Mouse (Mus musculus) kidney, embryonic 16.5 days (tissue): ENCODE data around the gene Ankrd2. TPM values are rescaled to one million over a fixed set of nuclear protein-coding genes. Genes with fewer than 3 reads are reported as not detected.
A peak's percentile ranks its signal among the peaks of the same experiment; 100 is the strongest.

Experiments
- ATAC-seq: fragments of 200-750 bp; cut with Nextera tagmentation; 2 replicates; pipeline ENCODE4 v1.8.0; 2017; ENCODE audit warnings: moderate TSS enrichment; ENCODE audit not compliant: low FRiP score, low TSS enrichment
- H3K27ac ChIP-seq: fragments of 300-500 bp; sonication (generic); 2 replicates; pipeline ENCODE4 v1.5.1; 2014; ENCODE audit warnings: low read length
- H3K27me3 ChIP-seq: fragments of 300-500 bp; sonication (generic); 2 replicates; pipeline ENCODE4 v1.6.1; 2014; ENCODE audit warnings: low read length, control low read depth, mixed read lengths; ENCODE audit not compliant: insufficient read depth
- H3K36me3 ChIP-seq: fragments of 300-500 bp; sonication (generic); 2 replicates; pipeline ENCODE4 v1.6.1; 2014; ENCODE audit warnings: low read length, control low read depth, mixed read lengths; ENCODE audit not compliant: insufficient read depth
- H3K4me1 ChIP-seq: fragments of 300-500 bp; sonication (generic); 2 replicates; pipeline ENCODE4 v1.6.1; 2014; ENCODE audit warnings: low read length, control low read depth, mixed read lengths; ENCODE audit not compliant: insufficient read depth
- H3K4me2 ChIP-seq: fragments of 300-500 bp; sonication (generic); replicated peaks from 2 replicates; pipeline ENCODE4 v1.6.1; 2014; ENCODE audit warnings: low read depth, low read length
- H3K4me3 ChIP-seq: fragments of 300-500 bp; sonication (generic); 2 replicates; pipeline ENCODE4 v1.5.1; 2014; ENCODE audit warnings: mild to moderate bottlenecking, low read length
- H3K9ac ChIP-seq: fragments of 300-500 bp; sonication (generic); replicated peaks from 2 replicates; pipeline ENCODE4 v1.6.1; 2014; ENCODE audit warnings: low read length
- H3K9me3 ChIP-seq: fragments of 300-500 bp; sonication (generic); 2 replicates; pipeline ENCODE4 v1.6.1; 2016; ENCODE audit warnings: low read length, control low read depth
- WGBS: fragments of 180-500 bp; shearing (Covaris S2); extraction: QIAGEN DNeasy Blood & Tissue Kit; methylation state at CpG from one replicate; pipeline ENCODE4 v1.1.7; 2014; 5-methylcytosine and 5-hydroxymethylcytosine counted together
- polyA plus RNA-seq: library from polyadenylated mRNA; unstranded; fragments of >200 nt; fragmentation: Nextera tagmentation; extraction: Ambion mirVana; gene quantifications from 2 replicates; pipeline ENCODE4 v1.2.1, GENCODE M21; 2015

Ankrd2 gene
- polyA plus RNA-seq, 1 experiment from 2014 or later: not detected

DNA sequence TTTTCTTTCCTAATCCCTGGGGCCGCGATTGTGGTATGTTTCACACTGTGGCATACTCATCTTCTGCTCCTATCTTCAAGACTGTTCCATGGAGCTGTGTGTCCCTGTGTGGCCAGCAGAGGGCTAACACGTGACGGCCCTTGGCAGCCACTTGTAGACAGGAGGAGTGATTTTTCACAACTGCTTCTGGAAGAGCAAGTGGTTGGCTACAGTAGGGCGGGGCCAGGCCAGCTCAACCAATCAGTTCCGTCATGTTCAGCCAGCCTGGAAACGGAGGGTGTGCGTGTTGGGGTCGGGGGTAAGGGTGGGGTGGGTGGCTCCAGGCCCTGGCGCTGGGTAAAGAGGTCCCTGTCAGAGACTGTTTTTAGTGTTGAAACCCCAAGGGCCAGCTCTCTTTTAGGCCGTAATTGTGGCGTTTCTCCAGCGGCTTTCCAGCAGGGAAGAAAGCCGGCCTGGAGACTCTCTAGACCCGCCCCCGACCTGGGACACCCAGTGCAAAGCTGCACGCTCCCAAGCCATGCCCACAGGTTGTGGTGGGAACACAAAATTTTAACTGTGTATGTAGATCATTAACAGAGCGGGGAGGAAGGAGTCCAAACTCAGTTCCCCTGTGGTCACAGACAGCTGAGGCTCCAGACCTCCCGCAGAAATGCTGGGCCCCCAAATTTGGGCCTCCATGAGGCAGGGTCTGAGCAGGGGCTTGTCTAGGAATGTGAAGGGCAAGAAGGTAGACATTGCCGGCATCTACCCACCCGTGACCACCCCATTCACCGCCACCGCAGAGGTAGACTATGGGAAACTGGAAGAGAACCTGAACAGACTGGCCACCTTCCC lies 9.7 kb downstream of the Ankrd2 start, which contains the start of gene Hoga1:
Gene Hoga1, plus strand, starts transcription at position 342 of the 834 bp plus-strand sequence.
- Histone ChIP-seq H3K4me1 (peaks cover 5% of the 10 kb centered on the region), H3K27ac (peak within 1 kb of the TSS; percentile 79), H3K4me3 (peak within 1 kb of the TSS; percentile 46), H3K4me2 (peak within 1 kb of the TSS; percentile 56), H3K36me3 (no peaks in the 10 kb centered on the region), H3K27me3 (no peaks in the 10 kb centered on the region), H3K9ac (peak within 1 kb of the TSS; percentile 63), H3K9me3 (no peaks in the 10 kb centered on the region)
- peak; percentile 97 for ATAC-seq
- 20% methylated on average over 23 of the region's 23 CpGs for WGBS

DNA sequence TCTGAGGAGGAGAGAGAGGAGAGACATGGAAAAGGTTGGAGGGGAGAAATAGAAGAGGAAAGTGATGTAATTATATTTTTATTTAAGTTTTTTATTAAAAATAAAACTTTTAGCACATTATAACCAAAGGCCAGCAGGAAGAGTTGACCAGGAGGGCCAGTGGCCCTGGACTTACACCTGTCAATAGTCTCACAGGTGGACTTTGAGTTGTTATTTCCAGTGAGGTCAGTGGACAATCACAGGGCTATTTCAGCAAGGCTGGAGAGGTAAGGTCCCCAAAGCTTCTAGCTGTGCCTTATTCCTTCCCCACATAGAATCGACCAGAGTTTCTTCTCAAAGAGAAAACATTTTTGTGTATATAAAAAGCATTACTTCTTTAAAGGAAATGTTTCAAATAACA lies 14.5 kb downstream of the Ankrd2 start:
- WGBS: 74% methylated on average over 1 of the region's 1 CpGs
- H3K9ac ChIP-seq: no peak overlapping the region
- no peak overlapping the region for H3K4me2 ChIP-seq
- no peaks in the 10 kb centered on the region for H3K9me3 ChIP-seq
- H3K27me3 ChIP-seq: no peaks in the 10 kb centered on the region
- H3K27ac ChIP-seq: no peak overlapping the region
- no peak overlapping the region for H3K4me3 ChIP-seq
- peaks cover 14% of the 10 kb centered on the region for H3K4me1 ChIP-seq
- ATAC-seq: no peak
- H3K36me3 ChIP-seq: no peaks in the 10 kb centered on the region; the same call in 1 of the 2 replicates

DNA sequence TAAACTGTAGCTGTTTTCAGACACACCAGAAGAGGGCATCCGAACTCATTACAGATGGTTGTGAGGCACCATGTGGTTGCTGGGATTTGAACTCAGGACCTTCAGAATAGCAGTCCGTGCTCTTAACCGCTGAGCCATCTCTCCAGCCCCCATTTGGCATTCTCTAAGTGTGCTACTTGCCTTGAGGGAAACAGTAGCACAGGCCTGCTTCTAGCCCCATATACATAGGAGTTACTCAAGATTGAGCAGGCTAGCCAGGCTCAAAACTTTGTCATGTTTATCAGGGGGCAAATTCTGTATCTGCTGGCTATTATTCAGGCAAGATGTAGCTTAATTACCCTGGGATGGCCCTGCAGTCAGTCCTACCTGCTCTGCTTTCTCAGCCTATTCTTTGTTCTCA lies 15.6 kb downstream of the Ankrd2 start:
- no peak for ATAC-seq
- H3K27me3 ChIP-seq: no peaks in the 10 kb centered on the region
- H3K4me3 ChIP-seq: no peak overlapping the region
- peaks cover 8% of the 10 kb centered on the region; the same call in 1 of the 2 replicates for H3K4me1 ChIP-seq
- no peaks in the 10 kb centered on the region; the same call in 1 of the 2 replicates for H3K36me3 ChIP-seq
- no peak overlapping the region for H3K27ac ChIP-seq
- WGBS: 83% methylated on average over 3 of the region's 3 CpGs
- no peak overlapping the region for H3K4me2 ChIP-seq
- H3K9ac ChIP-seq: no peak overlapping the region
- no peaks in the 10 kb centered on the region for H3K9me3 ChIP-seq

- no peak within 1 kb of the TSS for H3K27ac ChIP-seq
- H3K9me3 ChIP-seq: no peaks in the 10 kb centered on the region
- no peaks in the 10 kb centered on the region; the same call in 1 of the 2 replicates for H3K36me3 ChIP-seq
- no peak within 1 kb of the TSS for H3K4me3 ChIP-seq
- H3K27me3 ChIP-seq: no peaks in the 10 kb centered on the region
- 71% methylated on average over 4 of the region's 4 CpGs for WGBS
- ATAC-seq: no peak
- no peak within 1 kb of the TSS for H3K4me2 ChIP-seq
- no peak within 1 kb of the TSS for H3K9ac ChIP-seq
- peaks cover 8% of the 10 kb centered on the region; the same call in 1 of the 2 replicates for H3K4me1 ChIP-seq
Measured at GRCm38 (mm10) chr19:42051948-42052347, 16.1 kb downstream of the Ankrd2 start, which contains the start of gene 4933411K16Rik. 4933411K16Rik (plus strand) TSS chr19:42052248.

DNA sequence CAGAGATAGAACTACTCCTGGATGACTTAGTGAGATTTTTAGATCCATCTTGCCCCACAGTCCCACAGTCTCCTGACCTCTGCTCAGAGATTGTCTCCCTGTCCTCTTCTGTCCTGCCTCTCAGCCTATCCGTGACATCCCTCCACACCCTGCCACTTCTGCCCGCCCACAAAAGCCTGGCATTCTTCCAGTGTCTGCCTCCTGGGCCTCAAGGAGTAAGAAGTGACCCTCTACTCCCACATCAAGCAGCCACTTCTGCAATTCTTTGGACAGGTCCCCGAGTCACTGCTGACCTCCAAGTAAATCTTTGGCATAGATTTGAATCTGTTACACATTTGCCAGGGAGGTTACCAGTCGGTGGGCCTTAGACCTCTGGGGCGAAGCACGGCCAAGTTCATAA lies 18.5 kb downstream of the Ankrd2 start:
- no peaks in the 10 kb centered on the region; the same call in 1 of the 2 replicates for H3K36me3 ChIP-seq
- WGBS: 54% methylated on average over 6 of the region's 6 CpGs
- H3K9me3 ChIP-seq: no peaks in the 10 kb centered on the region
- H3K4me2 ChIP-seq: no peak overlapping the region
- H3K27ac ChIP-seq: peak overlapping the region; percentile 48; the same call in 1 of the 2 replicates
- H3K4me1 ChIP-seq: peaks cover 8% of the 10 kb centered on the region; the same call in 1 of the 2 replicates
- ATAC-seq: peak; percentile 85
- H3K4me3 ChIP-seq: no peak overlapping the region
- no peaks in the 10 kb centered on the region for H3K27me3 ChIP-seq
- H3K9ac ChIP-seq: no peak overlapping the region

- H3K36me3 ChIP-seq: no peaks in the 10 kb centered on the region; the same call in 1 of the 2 replicates
- 63% methylated on average over 2 of the region's 2 CpGs for WGBS
- H3K9ac ChIP-seq: no peak overlapping the region
Measured at GRCm38 (mm10) chr19:42055881-42056280, 20.1 kb downstream of the Ankrd2 start.

GRCm38 (mm10) chr19:42056719-42057409 lies 21.1 kb downstream of the Ankrd2 start:
- Histone ChIP-seq H3K4me3 (no peak overlapping the region), H3K27me3 (no peaks in the 10 kb centered on the region), H3K4me2 (no peak overlapping the region), H3K9ac (no peak overlapping the region), H3K9me3 (no peaks in the 10 kb centered on the region), H3K36me3 (no peaks in the 10 kb centered on the region; the same call in 1 of the 2 replicates), H3K27ac (0 out of 2 replicates have a peak overlapping the region, but pooled peaks have one; percentile 20), H3K4me1 (peaks cover 8% of the 10 kb centered on the region; the same call in 1 of the 2 replicates)
- 62% methylated on average over 6 of the region's 6 CpGs for WGBS
- ATAC-seq: no peak

More at GRCm38 (mm10) chr19:42055881-42056280, 20.1 kb downstream of the Ankrd2 start:
- no peaks in the 10 kb centered on the region for H3K27me3 ChIP-seq
- no peak overlapping the region for H3K4me2 ChIP-seq
- ATAC-seq: no peak
- no peak overlapping the region for H3K27ac ChIP-seq
- peaks cover 8% of the 10 kb centered on the region; the same call in 1 of the 2 replicates for H3K4me1 ChIP-seq
- H3K4me3 ChIP-seq: no peak overlapping the region
- no peaks in the 10 kb centered on the region for H3K9me3 ChIP-seq

DNA sequence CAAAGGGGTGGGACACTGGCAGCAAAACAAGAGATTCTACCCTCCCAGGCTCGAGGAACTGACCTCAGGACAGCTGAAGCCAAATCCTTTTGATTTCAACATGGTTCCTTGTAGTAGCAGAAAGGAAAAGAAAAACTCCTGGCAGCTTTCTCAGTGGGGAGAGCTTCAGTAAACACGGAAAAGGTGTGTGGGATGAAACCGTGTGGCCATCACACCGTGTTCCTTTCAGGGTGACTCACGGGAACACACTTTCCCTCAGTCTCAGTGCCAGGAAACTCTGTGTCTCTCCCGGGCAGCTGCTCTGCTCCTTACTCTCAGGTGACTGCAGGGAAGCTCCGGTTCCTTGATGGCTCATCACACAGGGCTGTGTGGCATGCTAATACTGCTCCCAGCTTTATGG lies 22.6 kb downstream of the Ankrd2 start:
- Histone ChIP-seq H3K9me3 (no peaks in the 10 kb centered on the region), H3K4me1 (peaks cover 8% of the 10 kb centered on the region; the same call in 1 of the 2 replicates), H3K9ac (no peak overlapping the region), H3K36me3 (no peaks in the 10 kb centered on the region), H3K27me3 (no peaks in the 10 kb centered on the region), H3K27ac (no peak overlapping the region), H3K4me3 (no peak overlapping the region), H3K4me2 (no peak overlapping the region)
- ATAC-seq: no peak
- WGBS: 45% methylated on average over 7 of the region's 7 CpGs

- no peaks in the 10 kb centered on the region for H3K4me1 ChIP-seq
- H3K27me3 ChIP-seq: no peaks in the 10 kb centered on the region
- peak; percentile 90 for ATAC-seq
- H3K4me3 ChIP-seq: no peak overlapping the region
- no peak overlapping the region for H3K27ac ChIP-seq
- 79% methylated on average over 7 of the region's 7 CpGs for WGBS
- no peak overlapping the region for H3K4me2 ChIP-seq
- no peaks in the 10 kb centered on the region for H3K36me3 ChIP-seq
- H3K9me3 ChIP-seq: no peaks in the 10 kb centered on the region
- H3K9ac ChIP-seq: no peak overlapping the region
Measured at GRCm38 (mm10) chr19:42061443-42061842, 25.6 kb downstream of the Ankrd2 start.
